Mouse (Mus musculus) liver, embryonic 15.5 days (tissue): ENCODE measurements around the gene Sec63. TPM values are rescaled to one million over a fixed set of nuclear protein-coding genes. Genes with fewer than 3 reads are reported as not detected.
A peak's percentile ranks its signal among the peaks of the same experiment; 100 is the strongest.

Source experiments
- ATAC-seq: fragments of 200-750 bp; cut with Nextera tagmentation; 2 replicates; pipeline ENCODE4 v1.8.0; 2017; ENCODE audit warnings: moderate number of reproducible peaks, mild to moderate bottlenecking, moderate library complexity; ENCODE audit not compliant: insufficient read depth
- H3K27ac ChIP-seq: fragments of 300-500 bp; sonication (generic); replicated peaks from 2 replicates; pipeline ENCODE4 v1.5.1; 2015; ENCODE audit warnings: mild to moderate bottlenecking, inconsistent platforms
- H3K27me3 ChIP-seq: fragments of 300-500 bp; sonication (generic); 2 replicates; pipeline ENCODE4 v1.6.1; 2015; ENCODE audit warnings: mild to moderate bottlenecking, inconsistent platforms
- H3K36me3 ChIP-seq: fragments of 300-500 bp; sonication (generic); replicated peaks from 2 replicates; pipeline ENCODE4 v1.6.1; 2015; ENCODE audit warnings: moderate library complexity, mild to moderate bottlenecking, inconsistent platforms
- H3K4me1 ChIP-seq: fragments of 300-500 bp; sonication (generic); replicated peaks from 2 replicates; pipeline ENCODE4 v1.6.1; 2015; ENCODE audit warnings: inconsistent platforms
- H3K4me2 ChIP-seq: fragments of 300-500 bp; sonication (generic); 2 replicates; pipeline ENCODE4 v1.6.1; 2015; ENCODE audit warnings: moderate library complexity, mild to moderate bottlenecking, inconsistent platforms
- H3K4me3 ChIP-seq: fragments of 300-500 bp; sonication (generic); replicated peaks from 2 replicates; pipeline ENCODE4 v1.5.1; 2015; ENCODE audit warnings: mild to moderate bottlenecking, inconsistent platforms
- H3K9ac ChIP-seq: fragments of 300-500 bp; sonication (generic); 2 replicates; pipeline ENCODE4 v1.6.1; 2015; ENCODE audit warnings: moderate library complexity, mild to moderate bottlenecking, inconsistent platforms
- H3K9me3 ChIP-seq: fragments of 300-500 bp; sonication (generic); replicated peaks from 2 replicates; pipeline ENCODE4 v1.6.1; 2016; ENCODE audit warnings: inconsistent platforms
- WGBS: fragments of 180-500 bp; shearing (Covaris S2); methylation state at CpG from one replicate; pipeline ENCODE4 v1.1.7; 2015; ENCODE audit warnings: mixed read lengths; ENCODE audit not compliant: insufficient replicate concordance; 5-methylcytosine and 5-hydroxymethylcytosine counted together
- polyA plus RNA-seq: library from polyadenylated mRNA; unstranded; fragments of >200 nt; fragmentation: Nextera tagmentation; extraction: Ambion mirVana; gene quantifications from 2 replicates; pipeline ENCODE4 v1.2.1, GENCODE M21; 2015

Sec63 gene
- polyA plus RNA-seq, 1 experiment from 2014 or later, result 9.5 TPM

GRCm38 (mm10) chr10:42830409-42830808 is 69.1 kb downstream of the Sec63 start:
- H3K4me3 ChIP-seq, result no peak overlapping the region

GRCm38 (mm10) chr10:42832677-42833076 is 71.4 kb downstream of the Sec63 start:
- H3K4me3 ChIP-seq, result no peak overlapping the region

More at GRCm38 (mm10) chr10:42830409-42830808, 69.1 kb downstream of the Sec63 start:
- peak; percentile 63 for ATAC-seq
- H3K4me1 ChIP-seq, result no peaks in the 10 kb centered on the region
- H3K27me3 ChIP-seq, result no peaks in the 10 kb centered on the region
- no peaks in the 10 kb centered on the region for H3K9me3 ChIP-seq
- peaks cover 45% of the 10 kb centered on the region for H3K36me3 ChIP-seq
- H3K4me2 ChIP-seq, result no peak overlapping the region
- no peak overlapping the region for H3K27ac ChIP-seq
- H3K9ac ChIP-seq, result no peak overlapping the region
- WGBS, result 56% methylated on average over 5 of the region's 6 CpGs

GRCm38 (mm10) chr10:42833871-42834727 is 72.8 kb downstream of the Sec63 start:
- Histone ChIP-seq H3K9ac (no peak overlapping the region), H3K9me3 (no peaks in the 10 kb centered on the region), H3K27ac (no peak overlapping the region), H3K4me2 (no peak overlapping the region), H3K27me3 (no peaks in the 10 kb centered on the region), H3K36me3 (peaks cover 31% of the 10 kb centered on the region), H3K4me1 (no peaks in the 10 kb centered on the region), H3K4me3 (no peak overlapping the region)
- ATAC-seq, result no peak
- 80% methylated on average over 4 of the region's 4 CpGs for whole genome bisulfite sequencing

More at GRCm38 (mm10) chr10:42832677-42833076, 71.4 kb downstream of the Sec63 start:
- ATAC-seq, result no peak
- Histone ChIP-seq H3K4me2 (no peak overlapping the region), H3K36me3 (peaks cover 40% of the 10 kb centered on the region), H3K9me3 (no peaks in the 10 kb centered on the region), H3K9ac (no peak overlapping the region), H3K27ac (no peak overlapping the region), H3K27me3 (no peaks in the 10 kb centered on the region), H3K4me1 (no peaks in the 10 kb centered on the region)
- WGBS, result 58% methylated on average over 4 of the region's 4 CpGs

GRCm38 (mm10) chr10:42838106-42838505 is 76.8 kb downstream of the Sec63 start:
- 67% methylated on average over 4 of the region's 4 CpGs for WGBS
- Histone ChIP-seq H3K27ac (no peak overlapping the region), H3K9me3 (no peaks in the 10 kb centered on the region), H3K4me3 (no peak overlapping the region), H3K27me3 (no peaks in the 10 kb centered on the region), H3K9ac (no peak overlapping the region), H3K36me3 (peaks cover 7% of the 10 kb centered on the region; the same call in 1 of the 2 replicates), H3K4me1 (no peaks in the 10 kb centered on the region), H3K4me2 (no peak overlapping the region)
- ATAC-seq, result no peak

GRCm38 (mm10) chr10:42838736-42839135 is 77.4 kb downstream of the Sec63 start:
- ATAC-seq, result no peak
- WGBS, result 65% methylated on average over 2 of the region's 2 CpGs

GRCm38 (mm10) chr10:42840036-42840435 is 78.7 kb downstream of the Sec63 start:
- Histone ChIP-seq H3K4me3 (no peak overlapping the region), H3K27me3 (no peaks in the 10 kb centered on the region), H3K9me3 (no peaks in the 10 kb centered on the region), H3K27ac (no peak overlapping the region), H3K4me1 (no peaks in the 10 kb centered on the region), H3K9ac (no peak overlapping the region), H3K36me3 (0 out of 2 replicates have a peak, but pooled peaks cover 2% of the 10 kb centered on the region), H3K4me2 (no peak overlapping the region)
- ATAC-seq, result no peak
- 81% methylated on average over 11 of the region's 11 CpGs for WGBS

More at GRCm38 (mm10) chr10:42838736-42839135, 77.4 kb downstream of the Sec63 start:
- Histone ChIP-seq H3K4me2 (no peak overlapping the region), H3K27me3 (no peaks in the 10 kb centered on the region), H3K4me1 (no peaks in the 10 kb centered on the region), H3K27ac (no peak overlapping the region), H3K9me3 (no peaks in the 10 kb centered on the region), H3K9ac (no peak overlapping the region), H3K4me3 (no peak overlapping the region), H3K36me3 (peaks cover 5% of the 10 kb centered on the region; the same call in 1 of the 2 replicates)

- Histone ChIP-seq H3K9ac (no peak overlapping the region), H3K27me3 (no peaks in the 10 kb centered on the region), H3K4me1 (no peaks in the 10 kb centered on the region), H3K4me2 (no peak overlapping the region), H3K27ac (no peak overlapping the region), H3K4me3 (no peak overlapping the region), H3K9me3 (no peaks in the 10 kb centered on the region), H3K36me3 (no peaks in the 10 kb centered on the region)
- WGBS, result 51% methylated on average over 16 of the region's 16 CpGs
- ATAC-seq, result no peak
These were observed 80.4 kb downstream of the Sec63 start for GRCm38 (mm10) chr10:42841531-42842195.

GRCm38 (mm10) chr10:42842358-42842757 is 81.1 kb downstream of the Sec63 start:
- WGBS, result 12% methylated on average over 9 of the region's 9 CpGs
- ATAC-seq, result no peak
- Histone ChIP-seq H3K36me3 (no peaks in the 10 kb centered on the region), H3K27ac (no peak overlapping the region), H3K4me1 (no peaks in the 10 kb centered on the region), H3K9ac (no peak overlapping the region), H3K9me3 (no peaks in the 10 kb centered on the region), H3K4me3 (no peak overlapping the region), H3K27me3 (no peaks in the 10 kb centered on the region), H3K4me2 (no peak overlapping the region)

- Histone ChIP-seq H3K4me2 (no peak overlapping the region), H3K4me3 (no peak overlapping the region), H3K27me3 (no peaks in the 10 kb centered on the region), H3K27ac (no peak overlapping the region), H3K36me3 (no peaks in the 10 kb centered on the region), H3K4me1 (no peaks in the 10 kb centered on the region), H3K9me3 (no peaks in the 10 kb centered on the region), H3K9ac (no peak overlapping the region)
- 42% methylated on average over 1 of the region's 1 CpGs for WGBS
- no peak for ATAC-seq
These were observed 82.1 kb downstream of the Sec63 start for GRCm38 (mm10) chr10:42843416-42843815.

- Histone ChIP-seq H3K27me3 (no peaks in the 10 kb centered on the region), H3K4me2 (no peak overlapping the region), H3K9me3 (no peaks in the 10 kb centered on the region), H3K36me3 (no peaks in the 10 kb centered on the region), H3K4me3 (no peak overlapping the region), H3K27ac (no peak overlapping the region), H3K9ac (no peak overlapping the region), H3K4me1 (no peaks in the 10 kb centered on the region; the same call in 1 of the 2 replicates)
- ATAC-seq, result no peak
- whole genome bisulfite sequencing, result 34% methylated on average over 1 of the region's 1 CpGs
These were observed 84.2 kb downstream of the Sec63 start for GRCm38 (mm10) chr10:42845480-42845879.
